Mouse (Mus musculus) heart, embryonic 11.5 days (tissue): ENCODE data around the gene Serpine2. TPM values are rescaled to one million over a fixed set of nuclear protein-coding genes. Genes with fewer than 3 reads are reported as not detected.
A peak's percentile ranks its signal among the peaks of the same experiment; 100 is the strongest.

ENCODE experiments used
- ATAC-seq: fragments of 200-750 bp; cut with Nextera tagmentation; replicated peaks from 2 replicates; pipeline ENCODE4 v1.8.0; 2017; ENCODE audit warnings: moderate library complexity; ENCODE audit not compliant: insufficient number of reproducible peaks, low FRiP score, low TSS enrichment
- H3K27ac ChIP-seq: fragments of 300-500 bp; sonication (generic); 2 replicates; pipeline ENCODE4 v1.5.1; 2014; ENCODE audit warnings: mild to moderate bottlenecking, low read depth, low read length
- H3K27me3 ChIP-seq: fragments of 300-500 bp; sonication (generic); 2 replicates; pipeline ENCODE4 v1.6.1; 2014; ENCODE audit warnings: mild to moderate bottlenecking, low read length, mixed read lengths; ENCODE audit not compliant: control insufficient read depth, insufficient read depth
- H3K36me3 ChIP-seq: fragments of 300-500 bp; sonication (generic); 2 replicates; pipeline ENCODE4 v1.6.1; 2014; ENCODE audit warnings: mild to moderate bottlenecking, low read length, moderate library complexity, mixed read lengths; ENCODE audit not compliant: control insufficient read depth, insufficient read depth
- H3K4me1 ChIP-seq: fragments of 300-500 bp; sonication (generic); 2 replicates; pipeline ENCODE4 v1.6.1; 2014; ENCODE audit warnings: low read length; ENCODE audit not compliant: control insufficient read depth, insufficient read depth
- H3K4me2 ChIP-seq: fragments of 300-500 bp; sonication (generic); 2 replicates; pipeline ENCODE4 v1.6.1; 2014; ENCODE audit warnings: mild to moderate bottlenecking, moderate library complexity
- H3K4me3 ChIP-seq: fragments of 300-500 bp; sonication (generic); 2 replicates; pipeline ENCODE4 v1.5.1; 2014; ENCODE audit warnings: low read depth, low read length
- H3K9ac ChIP-seq: fragments of 300-500 bp; sonication (generic); 2 replicates; pipeline ENCODE4 v1.6.1; 2014; ENCODE audit warnings: mild to moderate bottlenecking, low read depth, low read length, moderate library complexity
- H3K9me3 ChIP-seq: fragments of 300-500 bp; sonication (generic); replicated peaks from 2 replicates; pipeline ENCODE4 v1.6.1; 2016; ENCODE audit warnings: low read length; ENCODE audit not compliant: control insufficient read depth
- WGBS: fragments of 180-500 bp; shearing (Covaris S2); extraction: QIAGEN DNeasy Blood & Tissue Kit; methylation state at CpG from one replicate; pipeline ENCODE4 v1.1.7; 2014; ENCODE audit not compliant: insufficient replicate concordance; 5-methylcytosine and 5-hydroxymethylcytosine counted together
- polyA plus RNA-seq: library from polyadenylated mRNA; unstranded; fragments of >200 nt; fragmentation: Nextera tagmentation; extraction: Ambion mirVana; gene quantifications from 2 replicates; pipeline ENCODE4 v1.2.1, GENCODE M21; 2014

Serpine2 gene
- polyA plus RNA-seq, 1 experiment from 2014 or later = 165 TPM

GRCm38 (mm10) chr1:79764483-79764882 is 96.5 kb downstream of the Serpine2 start:
- no peak overlapping the region for H3K4me3 ChIP-seq
- 68% methylated on average over 1 of the region's 1 CpGs for WGBS
- H3K9me3 ChIP-seq = no peaks in the 10 kb centered on the region
- peaks cover 8% of the 10 kb centered on the region; the same call in 1 of the 2 replicates for H3K4me1 ChIP-seq
- no peak for ATAC-seq
- no peaks in the 10 kb centered on the region for H3K36me3 ChIP-seq
- H3K27ac ChIP-seq = no peak overlapping the region
- no peak overlapping the region for H3K4me2 ChIP-seq
- H3K9ac ChIP-seq = no peak overlapping the region
- H3K27me3 ChIP-seq = no peaks in the 10 kb centered on the region

GRCm38 (mm10) chr1:79764031-79764430 is 96.9 kb downstream of the Serpine2 start:
- no peaks in the 10 kb centered on the region for H3K9me3 ChIP-seq
- WGBS = 68% methylated on average over 2 of the region's 2 CpGs
- H3K36me3 ChIP-seq = no peaks in the 10 kb centered on the region
- H3K27ac ChIP-seq = no peak overlapping the region
- H3K9ac ChIP-seq = no peak overlapping the region
- no peak for ATAC-seq
- H3K4me2 ChIP-seq = no peak overlapping the region
- no peak overlapping the region for H3K4me3 ChIP-seq
- H3K27me3 ChIP-seq = no peaks in the 10 kb centered on the region
- peaks cover 8% of the 10 kb centered on the region; the same call in 1 of the 2 replicates for H3K4me1 ChIP-seq

- Histone ChIP-seq H3K27me3 (no peaks in the 10 kb centered on the region), H3K4me3 (peak overlapping the region; percentile 87), H3K4me1 (peaks cover 8% of the 10 kb centered on the region; the same call in 1 of the 2 replicates), H3K9ac (no peak overlapping the region), H3K4me2 (peak overlapping the region; percentile 96), H3K27ac (no peak overlapping the region), H3K9me3 (no peaks in the 10 kb centered on the region), H3K36me3 (no peaks in the 10 kb centered on the region)
- no peak for ATAC-seq
- 51% methylated on average over 16 of the region's 16 CpGs for WGBS
These were observed 98.4 kb downstream of the Serpine2 start for GRCm38 (mm10) chr1:79762282-79763250.

- peak overlapping the region; percentile 96 for H3K4me2 ChIP-seq
- no peak overlapping the region for H3K27ac ChIP-seq
- no peaks in the 10 kb centered on the region for H3K27me3 ChIP-seq
- H3K4me3 ChIP-seq = peak overlapping the region; percentile 87
- H3K4me1 ChIP-seq = peaks cover 12% of the 10 kb centered on the region; the same call in 1 of the 2 replicates
- no peaks in the 10 kb centered on the region for H3K36me3 ChIP-seq
- no peaks in the 10 kb centered on the region for H3K9me3 ChIP-seq
- WGBS = 0% methylated on average over 6 of the region's 6 CpGs
- H3K9ac ChIP-seq = no peak overlapping the region
- peak; percentile 20; the same call in 1 of the 2 replicates for ATAC-seq
These were observed 99.1 kb downstream of the Serpine2 start for GRCm38 (mm10) chr1:79761917-79762271.

GRCm38 (mm10) chr1:79761106-79761916 is 99.7 kb downstream of the Serpine2 start:
- Histone ChIP-seq H3K27me3 (no peaks in the 10 kb centered on the region), H3K9me3 (no peaks in the 10 kb centered on the region)
- peak; percentile 93 for ATAC-seq

GRCm38 (mm10) chr1:79760656-79761055 is 100.3 kb downstream of the Serpine2 start:
- H3K4me3 ChIP-seq = peak overlapping the region; percentile 87
- no peaks in the 10 kb centered on the region for H3K9me3 ChIP-seq
- ATAC-seq = 0 out of 2 replicates have a peak, but pooled peaks have one; percentile 6
- H3K27ac ChIP-seq = no peak overlapping the region
- no peaks in the 10 kb centered on the region for H3K27me3 ChIP-seq
- 9% methylated on average over 11 of the region's 11 CpGs for WGBS
- peaks cover 14% of the 10 kb centered on the region; the same call in 1 of the 2 replicates for H3K4me1 ChIP-seq
- H3K36me3 ChIP-seq = no peaks in the 10 kb centered on the region
- peak overlapping the region; percentile 94 for H3K9ac ChIP-seq
- H3K4me2 ChIP-seq = peak overlapping the region; percentile 96

More at GRCm38 (mm10) chr1:79761106-79761916, 99.7 kb downstream of the Serpine2 start:
- Histone ChIP-seq H3K27ac (no peak overlapping the region), H3K4me2 (peak overlapping the region; percentile 96), H3K9ac (peak overlapping the region; percentile 94), H3K4me3 (peak overlapping the region; percentile 87), H3K4me1 (peaks cover 14% of the 10 kb centered on the region; the same call in 1 of the 2 replicates), H3K36me3 (no peaks in the 10 kb centered on the region)
- under 1% methylated on average over 63 of the region's 65 CpGs for WGBS

GRCm38 (mm10) chr1:79759436-79759972 is 101.5 kb downstream of the Serpine2 start:
- Histone ChIP-seq H3K4me1 (peaks cover 14% of the 10 kb centered on the region; the same call in 1 of the 2 replicates), H3K36me3 (no peaks in the 10 kb centered on the region), H3K4me2 (no peak overlapping the region), H3K27ac (no peak overlapping the region), H3K4me3 (no peak overlapping the region), H3K9ac (no peak overlapping the region), H3K27me3 (no peaks in the 10 kb centered on the region), H3K9me3 (no peaks in the 10 kb centered on the region)
- WGBS = 78% methylated on average over 5 of the region's 5 CpGs
- ATAC-seq = no peak

GRCm38 (mm10) chr1:79759006-79759405 is 102.0 kb downstream of the Serpine2 start:
- Histone ChIP-seq H3K36me3 (no peaks in the 10 kb centered on the region), H3K9ac (no peak overlapping the region), H3K9me3 (no peaks in the 10 kb centered on the region), H3K27ac (no peak overlapping the region), H3K27me3 (no peaks in the 10 kb centered on the region), H3K4me3 (no peak overlapping the region), H3K4me1 (peaks cover 14% of the 10 kb centered on the region; the same call in 1 of the 2 replicates), H3K4me2 (no peak overlapping the region)
- ATAC-seq = no peak
- 70% methylated on average over 2 of the region's 2 CpGs for WGBS
